Mouse (Mus musculus): Measurements from ENCODE around the gene Wdfy1. TPM values are rescaled to one million over a fixed set of nuclear protein-coding genes. Genes with fewer than 3 reads are reported as not detected.

Wdfy1 gene
- polyA plus RNA-seq, 1 experiment from 2014 or later: 53.2 TPM

DNA sequence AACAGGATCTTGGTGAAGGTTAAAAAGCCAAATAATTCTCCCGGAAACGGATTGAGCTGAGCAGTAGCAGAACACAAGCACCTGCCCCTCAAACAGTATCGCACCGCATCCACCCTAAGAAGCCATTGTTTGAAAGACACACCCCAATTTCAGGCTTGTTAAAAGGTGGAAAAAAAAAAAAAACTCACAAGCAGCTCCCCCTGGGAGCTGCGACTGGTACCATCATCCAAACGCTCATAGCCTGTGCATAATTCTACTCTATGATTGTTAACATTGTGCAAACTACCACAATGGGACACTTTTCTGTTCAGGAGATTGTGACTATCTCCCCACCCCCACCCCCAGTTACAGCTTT is 14.0 kb downstream of the Wdfy1 start:
- peak; percentile 24; the same call in 1 of the 2 replicates for ATAC-seq (ENCODE audit: low FRiP score, low TSS enrichment)
- Histone ChIP-seq H3K36me3 (ENCODE audit: insufficient read depth, low read length) (no peaks in the 10 kb centered on the region), H3K27me3 (ENCODE audit: insufficient read depth, low read length) (no peaks in the 10 kb centered on the region), H3K9ac (replicated peaks; ENCODE audit: low read length) (peak overlapping the region; percentile 88), H3K4me1 (ENCODE audit: insufficient read depth, low read length) (peaks cover 11% of the 10 kb centered on the region), H3K27ac (ENCODE audit: low read length) (no peak overlapping the region), H3K9me3 (ENCODE audit: low read length) (no peaks in the 10 kb centered on the region), H3K4me2 (replicated peaks; ENCODE audit: low read depth, low read length) (peak overlapping the region; percentile 75), H3K4me3 (ENCODE audit: low read length) (peak overlapping the region; percentile 90)
- 2% methylated on average over 6 of the region's 6 CpGs for WGBS

DNA sequence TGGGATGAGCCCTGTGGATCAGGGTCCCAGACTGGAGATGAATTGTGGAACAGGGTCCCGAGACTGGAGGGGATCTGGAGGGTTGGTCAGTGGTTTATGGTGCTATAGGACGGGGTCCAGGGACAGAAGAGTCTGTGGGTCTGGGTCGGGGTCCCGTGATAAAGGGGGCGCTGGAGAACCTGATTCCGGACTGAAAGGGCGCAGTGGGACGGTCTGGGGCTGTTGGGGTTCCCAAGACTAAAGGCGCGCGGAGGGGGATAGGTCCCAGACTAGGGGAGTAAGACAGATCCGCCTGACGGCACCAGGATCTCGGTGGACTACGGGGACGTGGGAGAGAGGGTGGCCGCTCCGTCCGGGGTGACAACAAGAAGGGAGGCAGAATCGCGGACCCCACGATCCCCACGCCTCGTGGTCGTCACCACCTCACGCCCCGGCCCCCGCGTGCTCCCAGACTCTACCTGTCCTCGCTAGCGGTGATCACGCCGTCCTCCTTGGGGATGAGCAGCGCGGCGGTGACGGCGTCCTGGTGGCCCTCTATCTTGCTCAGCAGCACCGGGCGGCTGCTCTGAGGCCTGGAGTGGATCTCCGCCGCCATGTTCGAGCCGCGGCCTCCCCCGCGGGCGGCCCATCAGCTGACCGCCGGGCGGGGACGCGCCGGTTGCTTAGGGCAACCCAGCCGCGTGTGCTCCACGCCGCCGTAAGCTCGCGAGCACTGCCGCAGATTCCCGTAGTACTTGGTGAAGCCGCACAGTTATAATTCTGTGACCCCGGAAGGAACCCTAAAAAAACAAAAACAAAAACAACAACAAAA is 14.6 kb downstream of the Wdfy1 start:
- Histone ChIP-seq H3K4me1 (ENCODE audit: insufficient read depth, low read length) (peaks cover 11% of the 10 kb centered on the region), H3K4me3 (ENCODE audit: low read length) (peak overlapping the region; percentile 90), H3K36me3 (ENCODE audit: insufficient read depth, low read length) (no peaks in the 10 kb centered on the region), H3K9me3 (ENCODE audit: low read length) (no peaks in the 10 kb centered on the region), H3K4me2 (replicated peaks; ENCODE audit: low read depth, low read length) (peak overlapping the region; percentile 75), H3K27ac (ENCODE audit: low read length) (peak overlapping the region; percentile 12; the same call in 1 of the 2 replicates), H3K9ac (replicated peaks; ENCODE audit: low read length) (peak overlapping the region; percentile 88), H3K27me3 (ENCODE audit: insufficient read depth, low read length) (no peaks in the 10 kb centered on the region)
- ATAC-seq (ENCODE audit: low FRiP score, low TSS enrichment): peak; percentile 96
- under 1% methylated on average over 64 of the region's 65 CpGs for WGBS

DNA sequence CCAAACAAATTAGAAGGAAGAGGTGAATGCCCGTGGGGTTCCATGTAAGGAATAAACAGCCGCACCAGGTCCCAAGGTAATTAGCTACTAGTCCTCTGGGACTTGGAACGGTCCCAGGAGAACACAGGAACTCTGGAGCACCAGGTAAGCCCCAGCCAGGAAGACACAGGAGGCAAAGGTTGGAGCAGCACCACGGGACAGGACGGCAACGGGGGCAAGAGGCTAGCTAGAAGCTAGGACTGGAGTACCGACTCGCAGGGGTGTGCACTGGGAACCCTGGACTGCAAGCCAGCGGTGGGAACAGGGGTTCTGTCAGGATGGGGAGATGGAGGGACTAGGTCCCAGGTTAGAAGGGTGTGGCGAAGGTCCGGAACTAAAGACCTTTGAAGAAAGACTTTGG is 15.3 kb downstream of the Wdfy1 start:
- peaks cover 11% of the 10 kb centered on the region for H3K4me1 ChIP-seq (ENCODE audit: insufficient read depth, low read length)
- no peaks in the 10 kb centered on the region for H3K27me3 ChIP-seq (ENCODE audit: insufficient read depth, low read length)
- peak overlapping the region; percentile 90 for H3K4me3 ChIP-seq (ENCODE audit: low read length)
- WGBS: 6% methylated on average over 11 of the region's 11 CpGs
- no peaks in the 10 kb centered on the region for H3K9me3 ChIP-seq (ENCODE audit: low read length)
- H3K36me3 ChIP-seq (ENCODE audit: insufficient read depth, low read length): no peaks in the 10 kb centered on the region
- H3K27ac ChIP-seq (ENCODE audit: low read length): no peak overlapping the region; the same call in 1 of the 2 replicates
- peak overlapping the region; percentile 75 for H3K4me2 ChIP-seq (replicated peaks; ENCODE audit: low read depth, low read length)
- ATAC-seq (ENCODE audit: low FRiP score, low TSS enrichment): peak; percentile 13; the same call in 1 of the 2 replicates
- peak overlapping the region; percentile 88 for H3K9ac ChIP-seq (replicated peaks; ENCODE audit: low read length)

DNA sequence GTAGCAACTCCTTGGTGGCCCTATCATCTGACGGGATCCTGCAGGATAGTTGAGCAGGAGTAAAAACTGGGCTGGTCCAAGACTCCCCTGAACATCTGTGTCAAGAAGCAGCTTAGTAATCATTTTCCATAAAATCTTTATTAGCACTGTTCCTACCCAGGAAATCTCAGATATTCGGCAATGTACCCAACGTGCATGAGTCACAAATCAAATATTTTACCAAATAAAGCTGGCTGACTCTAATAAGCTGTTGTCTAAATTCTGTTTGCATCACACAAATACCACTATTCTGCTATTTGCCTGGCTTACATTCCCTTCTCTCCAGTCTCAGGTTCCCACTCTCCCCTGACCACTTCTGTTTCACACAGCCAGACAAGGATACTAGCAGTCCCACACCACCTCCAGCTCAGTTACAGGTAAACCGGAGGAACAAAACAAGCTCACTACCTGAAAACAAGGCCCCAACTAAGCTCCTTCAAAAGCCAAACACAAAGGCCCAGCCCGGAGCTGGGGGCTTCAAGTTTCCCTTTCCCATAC is 16.4 kb downstream of the Wdfy1 start:
- ATAC-seq (ENCODE audit: low FRiP score, low TSS enrichment): no peak
- H3K4me3 ChIP-seq (ENCODE audit: low read length): no peak overlapping the region
- peak overlapping the region; percentile 75 for H3K4me2 ChIP-seq (replicated peaks; ENCODE audit: low read depth, low read length)
- H3K9ac ChIP-seq (replicated peaks; ENCODE audit: low read length): peak overlapping the region; percentile 32; the same call in 1 of the 2 replicates
- WGBS: 62% methylated on average over 5 of the region's 5 CpGs
- no peak overlapping the region for H3K27ac ChIP-seq (ENCODE audit: low read length)
- no peaks in the 10 kb centered on the region for H3K27me3 ChIP-seq (ENCODE audit: insufficient read depth, low read length)
- H3K4me1 ChIP-seq (ENCODE audit: insufficient read depth, low read length): peaks cover 11% of the 10 kb centered on the region
- no peaks in the 10 kb centered on the region for H3K36me3 ChIP-seq (ENCODE audit: insufficient read depth, low read length)
- H3K9me3 ChIP-seq (ENCODE audit: low read length): no peaks in the 10 kb centered on the region

DNA sequence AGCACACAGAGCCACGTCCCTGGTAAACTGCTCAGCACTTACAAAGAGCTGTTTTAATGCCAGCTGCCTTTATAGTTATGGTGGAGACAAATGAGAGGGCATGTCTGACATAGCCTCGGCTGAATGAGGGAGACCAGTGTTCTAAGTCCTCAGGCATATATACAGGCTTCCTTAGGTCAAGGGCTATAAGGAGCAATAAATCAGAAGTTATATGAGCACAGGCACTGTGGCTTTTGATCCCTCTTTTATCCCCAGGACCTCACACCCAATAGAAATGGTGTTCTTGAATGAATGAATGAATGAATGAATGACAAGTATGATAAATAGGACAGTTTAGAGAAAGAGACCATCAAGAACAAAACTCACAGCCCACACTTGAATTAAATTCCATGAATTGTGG is 16.9 kb downstream of the Wdfy1 start:
- 32% methylated on average over 2 of the region's 2 CpGs for WGBS
- Histone ChIP-seq H3K4me2 (replicated peaks; ENCODE audit: low read depth, low read length) (no peak overlapping the region), H3K27ac (ENCODE audit: low read length) (no peak overlapping the region), H3K9ac (replicated peaks; ENCODE audit: low read length) (no peak overlapping the region), H3K9me3 (ENCODE audit: low read length) (no peaks in the 10 kb centered on the region), H3K27me3 (ENCODE audit: insufficient read depth, low read length) (no peaks in the 10 kb centered on the region), H3K36me3 (ENCODE audit: insufficient read depth, low read length) (no peaks in the 10 kb centered on the region), H3K4me3 (ENCODE audit: low read length) (no peak overlapping the region), H3K4me1 (ENCODE audit: insufficient read depth, low read length) (peaks cover 11% of the 10 kb centered on the region)
- no peak for ATAC-seq (ENCODE audit: low FRiP score, low TSS enrichment)

DNA sequence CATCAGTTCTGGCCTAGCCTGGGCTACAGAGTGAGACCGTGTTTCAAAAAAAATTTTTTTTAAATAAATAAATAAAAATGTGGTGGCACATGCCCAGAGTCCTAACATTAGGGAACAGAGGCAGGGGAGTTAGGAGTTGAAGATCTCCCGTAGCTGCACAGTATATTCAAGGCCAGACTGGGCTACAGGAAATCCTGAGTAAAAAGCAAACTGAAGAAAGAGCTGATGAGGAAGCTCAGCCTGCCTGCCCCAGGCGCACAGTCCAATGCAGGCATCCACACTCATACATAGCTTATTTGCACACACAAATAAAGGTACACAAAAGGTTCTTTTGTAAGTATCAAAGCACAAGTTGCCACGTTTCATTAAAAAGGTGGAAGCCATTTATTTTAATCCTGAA is 18.3 kb downstream of the Wdfy1 start:
- no peak for ATAC-seq (ENCODE audit: low FRiP score, low TSS enrichment)
- peak overlapping the region; percentile 52 for H3K27ac ChIP-seq (ENCODE audit: low read length)
- 77% methylated on average over 4 of the region's 4 CpGs for WGBS

DNA sequence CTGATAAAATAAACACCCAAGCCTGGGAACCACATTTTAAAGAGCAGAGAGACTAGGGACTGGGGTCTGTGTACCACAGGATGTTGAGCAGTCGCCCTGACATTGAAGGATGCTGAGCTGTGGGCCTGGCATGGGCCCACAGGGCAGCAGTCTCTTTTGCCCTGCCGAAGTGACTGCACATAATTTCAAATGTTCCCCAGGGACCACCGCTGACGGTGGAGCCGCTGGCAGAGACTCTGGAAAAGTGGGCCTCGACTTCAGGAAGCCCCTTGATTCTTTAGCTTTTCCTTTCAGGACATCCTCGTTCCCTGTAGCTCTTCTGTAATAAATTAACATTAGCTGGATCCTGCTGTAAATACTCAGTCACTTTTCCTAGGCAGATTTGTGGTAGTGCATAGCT is 18.8 kb downstream of the Wdfy1 start:
- Histone ChIP-seq H3K36me3 (ENCODE audit: insufficient read depth, low read length) (no peaks in the 10 kb centered on the region), H3K27me3 (ENCODE audit: insufficient read depth, low read length) (no peaks in the 10 kb centered on the region), H3K9me3 (ENCODE audit: low read length) (no peaks in the 10 kb centered on the region), H3K4me2 (replicated peaks; ENCODE audit: low read depth, low read length) (no peak overlapping the region), H3K4me1 (ENCODE audit: insufficient read depth, low read length) (peaks cover 7% of the 10 kb centered on the region), H3K4me3 (ENCODE audit: low read length) (no peak overlapping the region), H3K27ac (ENCODE audit: low read length) (peak overlapping the region; percentile 52), H3K9ac (replicated peaks; ENCODE audit: low read length) (no peak overlapping the region)
- 56% methylated on average over 7 of the region's 7 CpGs for WGBS
- no peak for ATAC-seq (ENCODE audit: low FRiP score, low TSS enrichment)

More for the DNA sequence above, 18.3 kb downstream of the Wdfy1 start:
- Histone ChIP-seq H3K9me3 (ENCODE audit: low read length) (no peaks in the 10 kb centered on the region), H3K4me2 (replicated peaks; ENCODE audit: low read depth, low read length) (no peak overlapping the region), H3K27me3 (ENCODE audit: insufficient read depth, low read length) (no peaks in the 10 kb centered on the region), H3K4me3 (ENCODE audit: low read length) (no peak overlapping the region), H3K4me1 (ENCODE audit: insufficient read depth, low read length) (peaks cover 11% of the 10 kb centered on the region), H3K36me3 (ENCODE audit: insufficient read depth, low read length) (no peaks in the 10 kb centered on the region), H3K9ac (replicated peaks; ENCODE audit: low read length) (no peak overlapping the region)

DNA sequence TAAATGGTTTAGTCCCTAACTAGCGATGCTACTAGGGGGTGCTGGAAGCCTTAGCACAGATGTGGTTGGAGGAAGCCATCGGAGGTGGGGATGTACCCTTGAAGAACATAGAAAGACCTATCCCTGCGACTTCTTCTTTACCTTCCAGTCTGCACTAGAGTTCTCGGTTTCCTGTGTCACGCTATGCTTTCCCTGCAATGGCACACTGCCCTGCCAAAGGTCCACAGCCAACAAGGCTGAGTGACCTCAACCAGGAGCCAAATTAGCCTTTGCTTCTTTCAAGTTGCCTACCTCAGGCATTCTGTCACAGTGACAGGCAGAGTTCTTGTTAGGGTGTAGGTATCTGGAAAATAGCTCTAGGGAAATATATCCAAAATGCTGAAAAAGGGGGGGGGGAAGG is 19.5 kb downstream of the Wdfy1 start:
- WGBS: 87% methylated on average over 5 of the region's 5 CpGs
- Histone ChIP-seq H3K4me1 (ENCODE audit: insufficient read depth, low read length) (peaks cover 6% of the 10 kb centered on the region; the same call in 1 of the 2 replicates), H3K4me2 (replicated peaks; ENCODE audit: low read depth, low read length) (no peak overlapping the region), H3K27ac (ENCODE audit: low read length) (no peak overlapping the region), H3K4me3 (ENCODE audit: low read length) (no peak overlapping the region), H3K27me3 (ENCODE audit: insufficient read depth, low read length) (no peaks in the 10 kb centered on the region), H3K36me3 (ENCODE audit: insufficient read depth, low read length) (no peaks in the 10 kb centered on the region), H3K9ac (replicated peaks; ENCODE audit: low read length) (no peak overlapping the region), H3K9me3 (ENCODE audit: low read length) (no peaks in the 10 kb centered on the region)
- no peak for ATAC-seq (ENCODE audit: low FRiP score, low TSS enrichment)

DNA sequence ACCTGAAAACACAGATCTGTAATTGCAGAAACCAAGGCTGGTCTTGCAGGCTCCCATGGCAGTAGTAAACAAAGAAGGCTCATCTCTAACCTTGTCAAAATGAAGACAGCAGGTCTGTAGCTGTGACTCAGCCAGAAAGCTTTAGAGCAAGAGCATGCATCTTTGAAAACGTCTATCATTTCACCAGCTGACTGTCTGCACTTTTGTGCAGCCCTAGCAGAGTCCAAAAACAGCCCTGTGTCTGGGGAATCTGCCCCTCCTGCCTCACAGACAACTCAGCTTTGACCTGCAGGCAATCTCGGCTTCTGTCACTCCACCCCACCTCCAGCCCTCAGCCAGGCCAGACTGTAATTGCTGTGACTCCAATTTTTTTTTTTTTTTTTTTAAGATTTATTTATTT is 20.6 kb downstream of the Wdfy1 start:
- H3K9me3 ChIP-seq (ENCODE audit: low read length): 0 out of 2 replicates have a peak, but pooled peaks cover 3% of the 10 kb centered on the region
- no peak overlapping the region for H3K4me2 ChIP-seq (replicated peaks; ENCODE audit: low read depth, low read length)
- H3K27ac ChIP-seq (ENCODE audit: low read length): no peak overlapping the region
- no peak for ATAC-seq (ENCODE audit: low FRiP score, low TSS enrichment)
- H3K27me3 ChIP-seq (ENCODE audit: insufficient read depth, low read length): no peaks in the 10 kb centered on the region
- no peak overlapping the region for H3K9ac ChIP-seq (replicated peaks; ENCODE audit: low read length)
- H3K36me3 ChIP-seq (ENCODE audit: insufficient read depth, low read length): 0 out of 2 replicates have a peak, but pooled peaks cover 6% of the 10 kb centered on the region
- WGBS: 55% methylated on average over 2 of the region's 2 CpGs
- no peak overlapping the region for H3K4me3 ChIP-seq (ENCODE audit: low read length)
- H3K4me1 ChIP-seq (ENCODE audit: insufficient read depth, low read length): peaks cover 6% of the 10 kb centered on the region; the same call in 1 of the 2 replicates

DNA sequence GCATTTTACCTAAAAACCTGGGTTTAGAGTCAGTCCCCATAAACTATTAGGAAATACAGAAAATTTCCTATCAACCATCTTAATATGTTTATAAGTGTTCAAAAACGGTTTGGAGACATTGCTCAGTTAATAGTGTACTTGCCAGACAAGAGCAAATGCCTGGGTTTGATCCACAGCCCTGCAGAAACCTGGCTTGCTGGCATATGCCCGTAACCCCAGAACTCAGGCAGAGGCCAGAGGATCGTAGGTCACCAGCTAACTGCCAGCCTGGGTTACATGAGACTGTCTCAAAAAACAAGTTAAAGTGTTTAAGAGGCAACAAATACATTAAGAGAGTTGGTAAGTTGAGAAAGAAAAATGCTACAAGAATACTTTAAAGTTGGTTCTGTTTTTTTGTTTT is 21.0 kb downstream of the Wdfy1 start:
- Histone ChIP-seq H3K27me3 (ENCODE audit: insufficient read depth, low read length) (no peaks in the 10 kb centered on the region), H3K9ac (replicated peaks; ENCODE audit: low read length) (no peak overlapping the region), H3K4me3 (ENCODE audit: low read length) (no peak overlapping the region), H3K4me1 (ENCODE audit: insufficient read depth, low read length) (peaks cover 6% of the 10 kb centered on the region; the same call in 1 of the 2 replicates), H3K27ac (ENCODE audit: low read length) (no peak overlapping the region), H3K9me3 (ENCODE audit: low read length) (0 out of 2 replicates have a peak, but pooled peaks cover 3% of the 10 kb centered on the region), H3K36me3 (ENCODE audit: insufficient read depth, low read length) (0 out of 2 replicates have a peak, but pooled peaks cover 6% of the 10 kb centered on the region), H3K4me2 (replicated peaks; ENCODE audit: low read depth, low read length) (no peak overlapping the region)
- 73% methylated on average over 3 of the region's 3 CpGs for WGBS
- ATAC-seq (ENCODE audit: low FRiP score, low TSS enrichment): no peak
